Mouse (Mus musculus): ENCODE measurements around the gene Gm614.

GRCm38 (mm10) chrX:101285953-101286670 is 22.3 kb upstream of the Gm614 start:
- TF ChIP-seq CTCF (IDR thresholded peaks at IDR 0.05; ENCODE audit: control insufficient read depth, insufficient read depth, insufficient replicate concordance, low read depth, low read length) (no peak), POLR2A (IDR thresholded peaks at IDR 0.05; ENCODE audit: control insufficient read depth, low read depth, low read length) (no peak)

All from testis, adult 2 months (tissue).